Mouse (Mus musculus): ENCODE measurements at regions not wholly inside any gene's neighbourhood (a gene's known extent, or its start where the extent isn't known, plus 50 kb on each side); places are given as distances from the start of the nearest gene placed in this dataset.

- TF ChIP-seq CTCF (IDR thresholded peaks at IDR 0.05; ENCODE audit: low read depth) (no peak), EP300 (IDR thresholded peaks at IDR 0.05; ENCODE audit: low read depth) (no peak)
Observed at GRCm38 (mm10) chr17:85914062-85914461, 226.0 kb upstream of the Six2 start.
